Mouse (Mus musculus): Measurements from ENCODE around the gene Gpr83.

The Gpr83 gene

GRCm38 (mm10) chr9:14903581-14904378 is 43.8 kb downstream of the Gpr83 start, which contains the start of gene Izumo1r:
Gene Izumo1r (minus strand): TSS chr9:14903949.
- intact Hi-C loops (cut with DNase I), result no loop called here

DNA sequence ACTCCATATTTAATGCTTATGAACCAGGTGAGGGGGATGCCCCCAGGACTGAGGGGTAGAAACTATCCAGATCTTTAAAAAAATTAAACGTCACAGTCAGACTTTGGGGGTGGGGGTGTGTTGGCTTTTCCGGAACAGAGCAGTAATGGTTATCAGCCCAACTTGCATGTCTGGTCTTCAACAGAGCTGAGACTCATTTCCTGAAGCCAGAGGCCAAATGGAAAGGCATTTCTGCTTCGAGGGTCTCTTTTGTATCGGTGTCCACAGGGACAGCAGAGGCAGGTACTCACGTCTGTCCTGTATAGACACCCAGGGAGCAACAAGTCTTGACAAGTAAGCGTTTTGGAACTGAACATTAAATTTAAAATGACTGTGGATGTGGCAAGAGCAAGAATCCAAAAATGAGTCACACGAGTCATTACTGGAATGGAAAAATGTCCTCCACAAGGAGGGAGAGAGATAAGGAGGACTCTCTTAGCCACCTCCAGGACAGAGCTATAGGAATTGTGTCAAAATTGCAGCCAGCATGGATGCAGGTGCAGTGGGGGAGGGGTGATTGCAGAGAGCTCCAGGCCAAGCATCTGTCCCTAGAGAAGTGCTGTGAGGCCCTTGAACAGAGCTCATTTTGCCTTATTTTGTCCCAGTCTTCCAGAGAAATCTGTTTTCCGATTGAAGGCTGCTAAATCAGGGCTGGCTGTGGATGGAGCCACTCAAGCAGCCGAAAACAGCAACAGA is 44.9 kb downstream of the Gpr83 start:
- intact Hi-C loops (cut with DNase I), result no loop called here

- intact Hi-C loops (cut with DNase I), result no loop called here
Observed at GRCm38 (mm10) chr9:14905956-14906355, 45.9 kb downstream of the Gpr83 start.

- intact Hi-C loops (cut with DNase I), result no loop called here
Observed at GRCm38 (mm10) chr9:14907816-14908415, 47.9 kb downstream of the Gpr83 start.

DNA sequence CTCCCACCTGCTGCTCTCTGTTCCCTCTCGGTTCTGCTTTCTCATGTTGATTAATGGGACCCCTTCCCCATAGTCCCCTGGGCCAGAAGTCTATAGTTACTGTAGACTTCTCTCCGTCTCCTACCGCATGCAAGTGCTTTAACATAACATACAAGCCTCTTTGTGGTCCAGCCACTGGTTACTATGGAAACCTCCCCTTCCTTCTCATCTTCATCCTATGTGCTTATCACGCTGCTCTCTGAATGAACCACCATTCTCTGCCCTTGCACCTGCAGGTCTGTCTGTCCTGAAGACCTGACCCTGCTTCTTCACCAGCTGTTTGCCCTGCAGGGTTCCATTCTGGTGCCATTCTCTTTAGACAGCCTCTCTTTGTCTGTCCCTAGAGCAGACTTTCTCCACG is 50.0 kb downstream of the Gpr83 start:
- intact Hi-C loops (cut with DNase I), result no loop called here

- intact Hi-C loops (cut with DNase I), result no loop called here
Observed at GRCm38 (mm10) chr9:14912037-14912436, 52.0 kb downstream of the Gpr83 start.

DNA sequence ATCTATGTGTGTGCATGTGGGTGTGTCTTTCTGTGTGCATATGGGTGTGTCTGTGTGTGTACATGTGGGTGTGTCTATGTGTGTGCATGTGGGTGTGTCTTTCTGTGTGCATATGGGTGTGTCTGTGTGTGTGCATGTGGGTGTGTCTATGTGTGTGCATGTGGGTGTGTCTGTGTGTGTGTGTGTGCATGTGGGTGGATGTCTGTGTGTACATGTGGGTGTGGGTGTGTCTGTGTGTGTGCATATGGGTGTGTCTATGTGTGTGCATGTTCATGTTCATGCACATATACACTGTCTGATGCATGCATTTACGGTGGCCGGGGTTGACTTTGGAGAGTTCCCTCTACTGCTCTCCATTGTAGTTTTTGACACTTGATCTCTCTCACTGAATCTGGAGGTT is 57.7 kb downstream of the Gpr83 start:
- intact Hi-C loops (cut with DNase I), result no loop called here

DNA sequence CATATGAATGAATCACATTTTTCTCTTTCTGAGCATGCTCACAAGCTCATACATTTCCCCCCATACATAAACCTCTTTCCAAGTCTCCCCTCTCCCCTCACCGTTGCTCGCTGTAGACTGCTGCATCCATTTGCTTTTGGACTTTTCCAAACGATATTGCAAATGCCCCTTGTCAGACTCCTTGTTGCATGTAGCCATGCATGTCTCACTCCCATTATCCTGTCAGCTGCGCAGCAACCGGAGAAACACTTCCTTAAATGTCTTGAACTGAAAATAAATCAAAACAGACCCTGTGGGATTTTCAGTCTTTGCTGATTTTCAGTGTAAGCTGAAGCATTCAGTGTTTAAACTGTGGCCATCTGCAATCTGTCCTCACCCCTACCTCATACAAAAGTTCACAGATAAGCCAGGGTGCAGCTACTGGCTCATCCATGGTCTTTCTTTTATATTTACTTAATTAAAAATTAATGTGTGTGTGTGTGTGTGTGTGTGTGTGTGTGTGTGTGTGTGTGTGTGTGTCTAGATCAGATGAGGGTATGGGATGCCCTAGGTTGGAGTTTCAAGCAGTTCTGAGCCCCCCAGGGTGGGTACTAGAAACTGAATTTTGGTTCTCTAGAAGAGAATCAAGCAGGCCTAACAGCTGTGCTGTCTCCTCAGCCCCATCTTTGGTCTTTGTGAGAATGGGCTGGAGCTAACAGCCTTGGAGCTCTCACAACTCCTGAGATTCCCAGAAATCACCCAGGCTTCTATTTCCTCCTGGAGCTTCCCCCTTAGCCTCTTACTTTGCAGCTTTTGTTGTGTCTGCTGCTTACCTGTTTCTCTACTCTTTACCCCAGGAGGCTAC is 59.0 kb downstream of the Gpr83 start:
- intact Hi-C loops (cut with DNase I), result no loop called here

Measured in adrenal gland (tissue).